In the genomic region with DNA sequence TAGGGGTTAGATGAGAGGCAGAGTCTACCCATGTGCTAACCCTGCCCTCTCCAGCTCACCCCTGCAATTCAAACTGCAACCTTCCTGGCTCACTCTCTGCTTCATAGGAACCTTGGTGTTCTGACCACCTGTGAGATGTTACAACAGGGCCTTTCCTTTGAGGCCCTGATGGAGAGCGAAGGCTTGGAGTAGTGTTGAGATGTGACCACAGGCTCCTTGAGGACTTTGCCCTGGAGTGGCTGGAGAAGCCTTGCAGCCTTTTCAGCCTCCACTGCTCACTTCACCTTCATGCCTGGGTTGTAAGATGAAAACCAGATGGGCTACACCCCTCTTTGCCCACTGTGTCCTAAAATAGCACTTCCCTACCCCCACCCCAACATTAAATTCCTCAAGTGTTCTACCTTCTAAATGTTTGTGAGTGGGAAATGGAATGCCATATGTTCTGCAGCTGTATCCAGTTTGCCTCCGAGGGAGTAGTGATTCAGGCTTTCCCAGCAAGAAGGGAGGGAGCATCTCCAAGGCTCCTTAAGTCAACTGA, we compare ENCODE assay signal across 9 mouse cellular contexts. TPM values are rescaled to one million over a fixed set of nuclear protein-coding genes. Genes with fewer than 3 reads are reported as not detected.
DNase-seq lines count a peak whose midpoint lies in the region; ATAC-seq lines count a peak whose summit lies in the region.
"Had no signal": no experiment of that assay in that cellular context is flagged by ENCODE, and none has a peak within 500 bp of the region (broad histone marks: within the 10 kb centered on the region; RNA-seq: fewer than 3 reads in every experiment).

No protein-coding gene starts in this region.

- no peak overlapping the region for H3K4me2 ChIP-seq in forebrain, embryonic 12.5 days
- no peak overlapping the region for H3K4me2 ChIP-seq in forebrain, embryonic 14.5 days (ENCODE audit: low read length)
- peak overlapping the region; percentile 39 for H3K4me2 ChIP-seq in embryonic facial prominence, embryonic 13.5 days
- H3K4me2 ChIP-seq: neural tube, embryonic 12.5 days had no signal

- no peaks in the 10 kb centered on the region for H3K27me3 ChIP-seq in forebrain, embryonic 12.5 days
- H3K27me3 ChIP-seq in forebrain, embryonic 14.5 days (replicated peaks; ENCODE audit: control insufficient read depth, insufficient read depth, low read length) = no peaks in the 10 kb centered on the region
- no peaks in the 10 kb centered on the region for H3K27me3 ChIP-seq in embryonic facial prominence, embryonic 13.5 days
- H3K27me3 ChIP-seq: neural tube, embryonic 12.5 days had no signal

- 0 out of 2 replicates have a peak overlapping the region, but pooled peaks have one; percentile 25 for H3K27ac ChIP-seq in forebrain, embryonic 12.5 days
- no peak overlapping the region for H3K27ac ChIP-seq in forebrain, embryonic 14.5 days (ENCODE audit: low read depth, low read length)
- H3K27ac ChIP-seq in embryonic facial prominence, embryonic 13.5 days = peak overlapping the region; percentile 94
- H3K27ac ChIP-seq: neural tube, embryonic 12.5 days had no signal

- no peaks in the 10 kb centered on the region for H3K9me3 ChIP-seq in forebrain, embryonic 12.5 days
- H3K9me3 ChIP-seq in forebrain, embryonic 14.5 days (replicated peaks; ENCODE audit: control insufficient read depth, low read length) = no peaks in the 10 kb centered on the region
- H3K9me3 ChIP-seq in embryonic facial prominence, embryonic 13.5 days = no peaks in the 10 kb centered on the region
- H3K9me3 ChIP-seq: neural tube, embryonic 12.5 days had no signal

- DNase-seq in forebrain, embryonic 14.5 days (ENCODE audit: low spot score) = no peak
- peak; percentile 25 to 28 for DNase-seq in left cerebral cortex, postnatal 36 days (ENCODE audit: low spot score in 2 of 2)
- no peak for DNase-seq in left cerebral cortex, postnatal 10 days (ENCODE audit: extremely low spot score in 1 of 2, low spot score in 2 of 2)
- DNase-seq in mesoderm, embryonic 11.5 days (ENCODE audit: low read depth, low spot score) = peak; percentile 73
- DNase-seq in layer of hippocampus, postnatal 25 days (ENCODE audit: extremely low spot score in 1 of 2, low spot score in 1 of 2) = no peak
- DNase-seq in cerebellum, adult 9-11 months = no peak

- H3K4me3 ChIP-seq in forebrain, embryonic 12.5 days (replicated peaks) = no peak overlapping the region
- H3K4me3 ChIP-seq in forebrain, embryonic 14.5 days (ENCODE audit: low read depth, low read length) = no peak overlapping the region
- no peak overlapping the region for H3K4me3 ChIP-seq in embryonic facial prominence, embryonic 13.5 days
- H3K4me3 ChIP-seq: neural tube, embryonic 12.5 days had no signal

- peaks cover 23% of the 10 kb centered on the region for H3K4me1 ChIP-seq in forebrain, embryonic 12.5 days
- peaks cover 3% of the 10 kb centered on the region; the same call in 1 of the 2 replicates for H3K4me1 ChIP-seq in forebrain, embryonic 14.5 days (ENCODE audit: control insufficient read depth, insufficient read depth, low read length)
- H3K4me1 ChIP-seq in embryonic facial prominence, embryonic 13.5 days = peaks cover 67% of the 10 kb centered on the region

- no peaks in the 10 kb centered on the region for H3K36me3 ChIP-seq in forebrain, embryonic 12.5 days (replicated peaks)
- no peaks in the 10 kb centered on the region for H3K36me3 ChIP-seq in forebrain, embryonic 14.5 days (ENCODE audit: control insufficient read depth, insufficient read depth, low read length)
- no peaks in the 10 kb centered on the region for H3K36me3 ChIP-seq in embryonic facial prominence, embryonic 13.5 days
- H3K36me3 ChIP-seq: neural tube, embryonic 12.5 days had no signal

- no peak overlapping the region for H3K9ac ChIP-seq in forebrain, embryonic 12.5 days
- H3K9ac ChIP-seq in forebrain, embryonic 14.5 days (ENCODE audit: low read length) = no peak overlapping the region
- H3K9ac ChIP-seq in embryonic facial prominence, embryonic 13.5 days = no peak overlapping the region
- H3K9ac ChIP-seq: neural tube, embryonic 12.5 days had no signal

- 73% methylated on average over 2 of the region's 2 CpGs for WGBS in forebrain, embryonic 12.5 days
- 84% methylated on average over 2 of the region's 2 CpGs for WGBS in forebrain, embryonic 14.5 days
- WGBS in embryonic facial prominence, embryonic 13.5 days = 23% methylated on average over 2 of the region's 2 CpGs

- intact Hi-C loops in left cerebral cortex, postnatal 36 days (cut with DNase I) = no loop called here
- intact Hi-C loops in left cerebral cortex, postnatal 10 days (cut with DNase I) = no loop called here

- ATAC-seq in forebrain, embryonic 12.5 days (ENCODE audit: low FRiP score) = no peak
- no peak for ATAC-seq in forebrain, embryonic 14.5 days
- ATAC-seq in embryonic facial prominence, embryonic 13.5 days (ENCODE audit: insufficient number of reproducible peaks, insufficient read depth, low FRiP score, low TSS enrichment, low read depth) = peak; percentile 80

RNA-seq across cellular contexts. Expression of gene Cyth3, which starts 34.5 kb away (rescaled TPM):
- 25.7 and 27.8 TPM in 2 replicates for polyA plus RNA-seq in forebrain, embryonic 12.5 days (2016; fragmentation: Nextera tagmentation; extraction: Ambion mirVana)
- polyA plus RNA-seq in forebrain, embryonic 14.5 days (2014; fragmentation: Nextera tagmentation; extraction: Ambion mirVana) = 26.1 and 34.1 TPM in 2 replicates
- total RNA-seq in left cerebral cortex, postnatal 36 days (2021) = 10 to 100 TPM; 37.4 to 39.6 TPM
- 10 to 100 TPM; 67.7 to 71.2 TPM for total RNA-seq in left cerebral cortex, postnatal 10 days (2021)
- polyA plus RNA-seq in embryonic facial prominence, embryonic 13.5 days (2015; fragmentation: Nextera tagmentation; extraction: Ambion mirVana) = 48.4 and 51.3 TPM in 2 replicates
- total RNA-seq in layer of hippocampus, postnatal 25 days (2021) = 10 to 100 TPM; 40.8 to 49.8 TPM

Comparison
In these comparisons a context has a peak if more than half of its experiments do, and no peak if none do; other contexts are left out.
1. DNase-seq: peak in left cerebral cortex, postnatal 36 days (2 of 2) and mesoderm, embryonic 11.5 days (single experiment); none in forebrain, embryonic 14.5 days (single experiment), left cerebral cortex, postnatal 10 days (0 of 2), layer of hippocampus, postnatal 25 days (0 of 2) and cerebellum, adult 9-11 months (single experiment).